Mouse (Mus musculus) stomach, embryonic 14.5 days (tissue): Measurements from ENCODE around the gene Foxc1. TPM values are rescaled to one million over a fixed set of nuclear protein-coding genes. Genes with fewer than 3 reads are reported as not detected.

Source experiments
- ATAC-seq: fragments of 200-750 bp; cut with Nextera tagmentation; 2 replicates; pipeline ENCODE4 v1.8.0; 2017; ENCODE audit warnings: low read depth, moderate TSS enrichment; ENCODE audit not compliant: insufficient number of reproducible peaks, insufficient read depth, low FRiP score
- H3K27ac ChIP-seq: fragments of 300-500 bp; sonication (generic); 2 replicates; pipeline ENCODE4 v1.5.1; 2014; ENCODE audit warnings: mild to moderate bottlenecking, low read length, moderate library complexity, mixed read lengths
- H3K27me3 ChIP-seq: fragments of 300-500 bp; sonication (generic); 2 replicates; pipeline ENCODE4 v1.6.1; 2014; ENCODE audit warnings: low read length, control low read depth, mixed read lengths; ENCODE audit not compliant: control insufficient read depth, insufficient read depth
- H3K36me3 ChIP-seq: fragments of 300-500 bp; sonication (generic); 2 replicates; pipeline ENCODE4 v1.6.1; 2014; ENCODE audit warnings: mild to moderate bottlenecking, control low read depth, low read length, moderate library complexity, mixed read lengths; ENCODE audit not compliant: control insufficient read depth, insufficient read depth
- H3K4me1 ChIP-seq: fragments of 300-500 bp; sonication (generic); 2 replicates; pipeline ENCODE4 v1.6.1; 2014; ENCODE audit warnings: low read length, control low read depth, mixed read lengths; ENCODE audit not compliant: control insufficient read depth, insufficient read depth
- H3K4me2 ChIP-seq: fragments of 300-500 bp; sonication (generic); replicated peaks from 2 replicates; pipeline ENCODE4 v1.6.1; 2014; ENCODE audit warnings: low read depth, low read length, control low read depth
- H3K4me3 ChIP-seq: fragments of 300-500 bp; sonication (generic); 2 replicates; pipeline ENCODE4 v1.5.1; 2014; ENCODE audit warnings: low read depth, low read length, control low read depth
- H3K9ac ChIP-seq: fragments of 300-500 bp; sonication (generic); replicated peaks from 2 replicates; pipeline ENCODE4 v1.6.1; 2014; ENCODE audit warnings: low read depth, mild to moderate bottlenecking, control low read depth, low read length, moderate library complexity, mixed read lengths
- H3K9me3 ChIP-seq: fragments of 300-500 bp; sonication (generic); 2 replicates; pipeline ENCODE4 v1.6.1; 2016; ENCODE audit warnings: low read depth, low read length, control low read depth; ENCODE audit not compliant: control insufficient read depth
- WGBS: fragments of 180-500 bp; shearing (Covaris S2); extraction: QIAGEN DNeasy Blood & Tissue Kit; methylation state at CpG from one replicate; pipeline ENCODE4 v1.1.7; 2014; 5-methylcytosine and 5-hydroxymethylcytosine counted together
- polyA plus RNA-seq: library from polyadenylated mRNA; unstranded; fragments of >200 nt; fragmentation: Nextera tagmentation; extraction: Ambion mirVana; gene quantifications from 2 replicates; pipeline ENCODE4 v1.2.1, GENCODE M21; 2014

The Foxc1 gene
- polyA plus RNA-seq, 1 experiment from 2014 or later, result 0.33 TPM

GRCm38 (mm10) chr13:31780299-31780698, 26.1 kb upstream of the Foxc1 start:
- Histone ChIP-seq H3K9ac (no peak overlapping the region), H3K4me3 (no peak overlapping the region), H3K36me3 (no peaks in the 10 kb centered on the region), H3K27ac (no peak overlapping the region), H3K4me2 (no peak overlapping the region), H3K9me3 (no peaks in the 10 kb centered on the region), H3K4me1 (no peaks in the 10 kb centered on the region), H3K27me3 (no peaks in the 10 kb centered on the region)
- 92% methylated on average over 3 of the region's 3 CpGs for WGBS
- ATAC-seq, result no peak

GRCm38 (mm10) chr13:31782063-31782462, 24.4 kb upstream of the Foxc1 start:
- no peak for ATAC-seq
- Histone ChIP-seq H3K27ac (no peak overlapping the region), H3K4me1 (no peaks in the 10 kb centered on the region), H3K9ac (no peak overlapping the region), H3K4me3 (no peak overlapping the region), H3K4me2 (no peak overlapping the region), H3K9me3 (no peaks in the 10 kb centered on the region), H3K36me3 (no peaks in the 10 kb centered on the region), H3K27me3 (no peaks in the 10 kb centered on the region)
- WGBS, result 92% methylated on average over 2 of the region's 2 CpGs

GRCm38 (mm10) chr13:31784757-31785156, 21.7 kb upstream of the Foxc1 start:
- Histone ChIP-seq H3K27me3 (no peaks in the 10 kb centered on the region), H3K9ac (no peak overlapping the region), H3K4me2 (no peak overlapping the region), H3K4me1 (no peaks in the 10 kb centered on the region), H3K27ac (no peak overlapping the region), H3K9me3 (no peaks in the 10 kb centered on the region), H3K36me3 (no peaks in the 10 kb centered on the region), H3K4me3 (no peak overlapping the region)
- WGBS, result 55% methylated on average over 7 of the region's 7 CpGs
- no peak for ATAC-seq

GRCm38 (mm10) chr13:31792480-31793132, 13.8 kb upstream of the Foxc1 start:
- Histone ChIP-seq H3K9me3 (no peaks in the 10 kb centered on the region), H3K27ac (no peak overlapping the region), H3K4me2 (peak overlapping the region; percentile 40), H3K36me3 (no peaks in the 10 kb centered on the region), H3K4me1 (no peaks in the 10 kb centered on the region; the same call in 1 of the 2 replicates), H3K9ac (no peak overlapping the region), H3K27me3 (0 out of 2 replicates have a peak, but pooled peaks cover 1% of the 10 kb centered on the region), H3K4me3 (peak overlapping the region; percentile 18; the same call in 1 of the 2 replicates)
- 12% methylated on average over 17 of the region's 17 CpGs for WGBS
- ATAC-seq, result no peak

GRCm38 (mm10) chr13:31793163-31793562, 13.3 kb upstream of the Foxc1 start:
- Histone ChIP-seq H3K9me3 (no peaks in the 10 kb centered on the region), H3K4me1 (peaks cover 5% of the 10 kb centered on the region; the same call in 1 of the 2 replicates), H3K4me3 (0 out of 2 replicates have a peak overlapping the region, but pooled peaks have one; percentile 18), H3K27me3 (0 out of 2 replicates have a peak, but pooled peaks cover 5% of the 10 kb centered on the region), H3K9ac (no peak overlapping the region), H3K36me3 (no peaks in the 10 kb centered on the region), H3K27ac (no peak overlapping the region), H3K4me2 (peak overlapping the region; percentile 40)
- 23% methylated on average over 5 of the region's 5 CpGs for WGBS
- no peak for ATAC-seq

GRCm38 (mm10) chr13:31797346-31797745, 9.1 kb upstream of the Foxc1 start:
- Histone ChIP-seq H3K36me3 (no peaks in the 10 kb centered on the region), H3K4me1 (peaks cover 5% of the 10 kb centered on the region; the same call in 1 of the 2 replicates), H3K4me2 (no peak overlapping the region), H3K27ac (no peak overlapping the region), H3K9me3 (no peaks in the 10 kb centered on the region), H3K27me3 (peaks cover 31% of the 10 kb centered on the region), H3K4me3 (no peak overlapping the region), H3K9ac (no peak overlapping the region)
- 41% methylated on average over 10 of the region's 10 CpGs for WGBS
- no peak for ATAC-seq

- no peak for ATAC-seq
- Histone ChIP-seq H3K36me3 (no peaks in the 10 kb centered on the region), H3K27me3 (peaks cover 36% of the 10 kb centered on the region), H3K4me1 (peaks cover 5% of the 10 kb centered on the region; the same call in 1 of the 2 replicates), H3K4me3 (no peak overlapping the region), H3K9ac (no peak overlapping the region), H3K9me3 (no peaks in the 10 kb centered on the region), H3K27ac (no peak overlapping the region), H3K4me2 (no peak overlapping the region)
- WGBS, result 18% methylated on average over 9 of the region's 9 CpGs
These were observed 8.4 kb upstream of the Foxc1 start for GRCm38 (mm10) chr13:31798075-31798474.

- Histone ChIP-seq H3K27me3 (peaks cover 59% of the 10 kb centered on the region), H3K36me3 (no peaks in the 10 kb centered on the region), H3K9ac (no peak overlapping the region)
These were observed 5.6 kb upstream of the Foxc1 start for GRCm38 (mm10) chr13:31800581-31801576.

More at GRCm38 (mm10) chr13:31800581-31801576, 5.6 kb upstream of the Foxc1 start:
- Histone ChIP-seq H3K4me1 (peaks cover 5% of the 10 kb centered on the region; the same call in 1 of the 2 replicates), H3K27ac (no peak overlapping the region), H3K9me3 (no peaks in the 10 kb centered on the region), H3K4me3 (peak overlapping the region; percentile 27), H3K4me2 (peak overlapping the region; percentile 67)
- peak; percentile 78 for ATAC-seq
- 2% methylated on average over 43 of the region's 43 CpGs for WGBS
